Mouse (Mus musculus) lung, embryonic 14.5 days (tissue): ENCODE measurements around the gene Nab2. TPM values are rescaled to one million over a fixed set of nuclear protein-coding genes. Genes with fewer than 3 reads are reported as not detected.

Experiments
- ATAC-seq: fragments of 200-750 bp; cut with Nextera tagmentation; 2 replicates; pipeline ENCODE4 v1.8.0; 2017; ENCODE audit warnings: mild to moderate bottlenecking, moderate TSS enrichment, moderate library complexity; ENCODE audit not compliant: insufficient read depth
- DNase-seq: peaks from one replicate; pipeline ENCODE4 v3.0.0-alpha.2; 2015
- H3K27ac ChIP-seq: fragments of 300-500 bp; sonication (generic); 2 replicates; pipeline ENCODE4 v1.5.1; 2014; ENCODE audit warnings: low read depth, mild to moderate bottlenecking, moderate library complexity
- H3K27me3 ChIP-seq: fragments of 300-500 bp; sonication (generic); 2 replicates; pipeline ENCODE4 v1.6.1; 2014; ENCODE audit warnings: low read length, control low read depth; ENCODE audit not compliant: insufficient read depth
- H3K36me3 ChIP-seq: fragments of 300-500 bp; sonication (generic); 2 replicates; pipeline ENCODE4 v1.6.1; 2014; ENCODE audit warnings: control low read depth; ENCODE audit not compliant: insufficient read depth
- H3K4me1 ChIP-seq: fragments of 300-500 bp; sonication (generic); 2 replicates; pipeline ENCODE4 v1.6.1; 2014; ENCODE audit warnings: antibody characterized with exemption, control low read depth; ENCODE audit not compliant: insufficient read depth
- H3K4me2 ChIP-seq: fragments of 300-500 bp; sonication (generic); 2 replicates; pipeline ENCODE4 v1.6.1; 2014; ENCODE audit warnings: mild to moderate bottlenecking
- H3K4me3 ChIP-seq: fragments of 300-500 bp; sonication (generic); 2 replicates; pipeline ENCODE4 v1.5.1; 2014; ENCODE audit warnings: low read depth, low read length
- H3K9ac ChIP-seq: fragments of 300-500 bp; sonication (generic); 2 replicates; pipeline ENCODE4 v1.6.1; 2014
- H3K9me3 ChIP-seq: fragments of 300-500 bp; sonication (generic); 2 replicates; pipeline ENCODE4 v1.6.1; 2016; ENCODE audit warnings: low read depth, low read length, control low read depth
- CTCF ChIP-seq: IDR thresholded peaks from 2 replicates; pipeline ENCODE4 v1.5.1; 2016; ENCODE audit warnings: antibody characterized with exemption, low read depth
- WGBS: fragments of 180-500 bp; shearing (Covaris S2); extraction: QIAGEN DNeasy Blood & Tissue Kit; methylation state at CpG from one replicate; pipeline ENCODE4 v1.1.7; 2014; 5-methylcytosine and 5-hydroxymethylcytosine counted together
- polyA plus RNA-seq: library from polyadenylated mRNA; unstranded; fragments of >200 nt; fragmentation: Nextera tagmentation; extraction: Ambion mirVana; gene quantifications from 2 replicates; pipeline ENCODE4 v1.2.1, GENCODE M21; 2014

Nab2 gene
- 11.6 and 13.5 TPM in 2 replicates for polyA plus RNA-seq

GRCm38 (mm10) chr10:127668093-127669050, at the start of gene Nab2:
Nab2 (minus strand) TSS chr10:127668568.
- peak within 1 kb of the TSS; percentile 98 for H3K27ac ChIP-seq
- peaks cover 17% of the 10 kb centered on the region for H3K36me3 ChIP-seq
- ATAC-seq (peak; percentile 47), DNase-seq (peak; percentile 86)
- H3K4me1 ChIP-seq, result peaks cover 18% of the 10 kb centered on the region
- peak within 1 kb of the TSS; percentile 88 for H3K4me2 ChIP-seq
- peak within 1 kb of the TSS; percentile 75 for H3K4me3 ChIP-seq
- no peaks in the 10 kb centered on the region for H3K27me3 ChIP-seq
- TF ChIP-seq CTCF, result peak; percentile 14; the same call in 1 of the 2 replicates
- no peaks in the 10 kb centered on the region for H3K9me3 ChIP-seq
- H3K9ac ChIP-seq, result peak within 1 kb of the TSS; percentile 77
- 2% methylated on average over 39 of the region's 40 CpGs for WGBS

- H3K9me3 ChIP-seq, result no peaks in the 10 kb centered on the region
- no peaks in the 10 kb centered on the region for H3K4me1 ChIP-seq
- ATAC-seq, result no peak
- no peak overlapping the region for H3K4me2 ChIP-seq
- H3K27me3 ChIP-seq, result no peaks in the 10 kb centered on the region
- H3K36me3 ChIP-seq, result no peaks in the 10 kb centered on the region
- no peak overlapping the region for H3K4me3 ChIP-seq
- TF ChIP-seq CTCF, result no peak
- H3K9ac ChIP-seq, result no peak overlapping the region
- DNase-seq, result no peak
- WGBS, result 66% methylated on average over 6 of the region's 6 CpGs
- H3K27ac ChIP-seq, result no peak overlapping the region
Observed at GRCm38 (mm10) chr10:127712736-127713135, 44.4 kb upstream of the Nab2 start.

GRCm38 (mm10) chr10:127710331-127710730, 42.0 kb upstream of the Nab2 start:
- H3K4me2 ChIP-seq, result no peak overlapping the region
- no peak for TF ChIP-seq CTCF
- DNase-seq (no peak), ATAC-seq (no peak)
- H3K9me3 ChIP-seq, result no peaks in the 10 kb centered on the region
- no peaks in the 10 kb centered on the region for H3K4me1 ChIP-seq
- 63% methylated on average over 13 of the region's 13 CpGs for whole genome bisulfite sequencing
- H3K4me3 ChIP-seq, result no peak overlapping the region
- no peaks in the 10 kb centered on the region for H3K36me3 ChIP-seq
- H3K27me3 ChIP-seq, result no peaks in the 10 kb centered on the region
- no peak overlapping the region for H3K9ac ChIP-seq
- no peak overlapping the region for H3K27ac ChIP-seq

GRCm38 (mm10) chr10:127708850-127709370, 40.5 kb upstream of the Nab2 start:
- DNase-seq (no peak), ATAC-seq (no peak)
- Histone ChIP-seq H3K27me3 (no peaks in the 10 kb centered on the region), H3K9me3 (no peaks in the 10 kb centered on the region), H3K27ac (no peak overlapping the region), H3K4me3 (no peak overlapping the region), H3K4me1 (no peaks in the 10 kb centered on the region), H3K36me3 (no peaks in the 10 kb centered on the region), H3K9ac (no peak overlapping the region), H3K4me2 (no peak overlapping the region)
- no peak for TF ChIP-seq CTCF
- WGBS, result 75% methylated on average over 3 of the region's 3 CpGs

- H3K4me2 ChIP-seq, result no peak overlapping the region
- TF ChIP-seq CTCF, result no peak
- WGBS, result 60% methylated on average over 7 of the region's 7 CpGs
- ATAC-seq (no peak), DNase-seq (peak; percentile 47)
- no peaks in the 10 kb centered on the region for H3K4me1 ChIP-seq
- no peaks in the 10 kb centered on the region for H3K9me3 ChIP-seq
- no peaks in the 10 kb centered on the region for H3K36me3 ChIP-seq
- no peak overlapping the region for H3K4me3 ChIP-seq
- H3K27ac ChIP-seq, result no peak overlapping the region
- H3K27me3 ChIP-seq, result no peaks in the 10 kb centered on the region
- no peak overlapping the region for H3K9ac ChIP-seq
Observed at GRCm38 (mm10) chr10:127707721-127708120, 39.4 kb upstream of the Nab2 start.

GRCm38 (mm10) chr10:127705783-127706182, 37.4 kb upstream of the Nab2 start:
- no peak for TF ChIP-seq CTCF
- 90% methylated on average over 4 of the region's 4 CpGs for WGBS
- no peaks in the 10 kb centered on the region for H3K9me3 ChIP-seq

GRCm38 (mm10) chr10:127704766-127705220, 36.4 kb upstream of the Nab2 start, which contains the start of gene Myo1a:
Myo1a (plus strand) TSS chr10:127705170.
- Histone ChIP-seq H3K4me2 (no peak within 1 kb of the TSS), H3K36me3 (no peaks in the 10 kb centered on the region), H3K9me3 (no peaks in the 10 kb centered on the region), H3K27ac (no peak within 1 kb of the TSS), H3K9ac (no peak within 1 kb of the TSS), H3K4me1 (no peaks in the 10 kb centered on the region), H3K4me3 (no peak within 1 kb of the TSS), H3K27me3 (no peaks in the 10 kb centered on the region)
- DNase-seq (no peak), ATAC-seq (no peak)
- 74% methylated on average over 2 of the region's 2 CpGs for WGBS
- peak; percentile 21; the same call in 1 of the 2 replicates for TF ChIP-seq CTCF

More at GRCm38 (mm10) chr10:127705783-127706182, 37.4 kb upstream of the Nab2 start:
- ATAC-seq, result no peak
- DNase-seq, result no peak
- Histone ChIP-seq H3K36me3 (no peaks in the 10 kb centered on the region), H3K27ac (no peak overlapping the region), H3K4me2 (no peak overlapping the region), H3K9ac (no peak overlapping the region), H3K4me3 (no peak overlapping the region), H3K4me1 (no peaks in the 10 kb centered on the region), H3K27me3 (no peaks in the 10 kb centered on the region)
